Mouse (Mus musculus) megakaryocyte, adult 5-6 weeks (primary cell): ENCODE data around the gene Map3k20. TPM values are rescaled to one million over a fixed set of nuclear protein-coding genes. Genes with fewer than 3 reads are reported as not detected.

Experiments used
- ATAC-seq: 2 replicates; pipeline ENCODE4 v1.8.0; 2016; ENCODE audit warnings: mild to moderate bottlenecking, inconsistent platforms; ENCODE audit not compliant: poor library complexity, severe bottlenecking
- total RNA-seq, 2 experiments: library from RNA; stranded (forward) in 1 of 2; stranded (reverse) in 1 of 2; fragments of 153-499, 151-499 nt in 1 of 2; fragments of 221-1000, 200-1000 nt in 1 of 2; gene quantifications; 2 replicates each; pipeline versions ENCODE4 v1.2.3 to v1.2.4; 2015 to 2017

Gene Map3k20
- total RNA-seq, 2 experiments from 2014 or later, result 34.8 to 47.9 TPM

DNA sequence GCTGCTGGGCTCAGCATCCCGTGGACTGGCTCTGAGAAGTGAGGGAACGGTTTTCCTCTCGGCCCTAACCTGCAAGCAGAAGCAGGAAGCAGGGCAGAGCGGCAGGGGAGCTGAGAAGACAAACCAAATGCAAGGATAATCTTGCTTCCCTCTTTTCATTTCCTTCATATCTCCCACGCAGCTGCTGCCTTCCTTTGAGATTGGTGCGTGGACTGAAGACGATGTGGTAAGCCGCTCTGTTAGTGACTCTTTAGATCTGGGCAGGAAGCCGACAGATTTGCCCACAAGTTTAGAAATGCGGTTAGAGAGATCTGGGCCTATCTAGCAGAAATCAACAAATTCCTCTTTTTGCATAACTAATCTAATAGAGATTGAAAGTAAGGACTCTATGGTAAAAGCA, 124.5 kb downstream of the Map3k20 start:
- peak; percentile 89 for ATAC-seq

DNA sequence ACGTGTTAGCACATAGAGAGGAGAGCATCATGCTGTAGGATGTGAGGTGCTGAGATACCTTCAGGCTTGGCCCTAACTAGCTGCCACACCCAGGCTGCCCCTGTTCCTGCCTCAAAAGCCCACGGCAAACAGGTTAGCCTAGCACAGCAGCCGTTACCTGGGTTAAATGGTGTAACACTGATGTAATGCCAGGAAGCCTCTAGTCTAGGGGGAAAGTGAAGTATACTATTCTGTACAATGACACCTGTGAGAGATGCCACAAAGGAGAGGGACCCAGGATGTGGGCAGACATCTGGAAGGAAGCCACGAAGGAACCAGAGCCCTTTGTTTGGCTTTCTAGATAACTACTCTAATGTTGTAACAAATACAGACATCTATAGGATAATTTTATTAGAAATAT, 126.8 kb downstream of the Map3k20 start:
- no peak for ATAC-seq

DNA sequence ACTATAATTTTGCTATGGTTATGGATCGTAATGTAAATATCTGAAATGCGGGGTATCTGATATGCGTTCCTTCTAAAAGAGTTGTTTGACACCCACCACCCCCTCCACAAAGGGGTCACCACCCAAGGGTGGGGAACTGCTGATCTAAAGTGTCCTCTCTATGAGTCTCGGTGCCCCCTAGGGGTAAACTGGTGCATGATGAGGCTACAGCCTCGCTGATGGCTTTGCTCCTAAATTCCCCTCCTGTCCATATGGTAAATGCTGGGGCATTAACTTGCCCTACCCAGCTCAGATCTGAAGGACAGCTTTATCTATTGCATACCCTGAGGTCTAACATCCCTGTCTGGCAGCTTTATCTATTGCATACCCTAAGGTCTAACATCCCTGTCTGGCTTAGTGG, 130.0 kb downstream of the Map3k20 start:
- no peak for ATAC-seq

DNA sequence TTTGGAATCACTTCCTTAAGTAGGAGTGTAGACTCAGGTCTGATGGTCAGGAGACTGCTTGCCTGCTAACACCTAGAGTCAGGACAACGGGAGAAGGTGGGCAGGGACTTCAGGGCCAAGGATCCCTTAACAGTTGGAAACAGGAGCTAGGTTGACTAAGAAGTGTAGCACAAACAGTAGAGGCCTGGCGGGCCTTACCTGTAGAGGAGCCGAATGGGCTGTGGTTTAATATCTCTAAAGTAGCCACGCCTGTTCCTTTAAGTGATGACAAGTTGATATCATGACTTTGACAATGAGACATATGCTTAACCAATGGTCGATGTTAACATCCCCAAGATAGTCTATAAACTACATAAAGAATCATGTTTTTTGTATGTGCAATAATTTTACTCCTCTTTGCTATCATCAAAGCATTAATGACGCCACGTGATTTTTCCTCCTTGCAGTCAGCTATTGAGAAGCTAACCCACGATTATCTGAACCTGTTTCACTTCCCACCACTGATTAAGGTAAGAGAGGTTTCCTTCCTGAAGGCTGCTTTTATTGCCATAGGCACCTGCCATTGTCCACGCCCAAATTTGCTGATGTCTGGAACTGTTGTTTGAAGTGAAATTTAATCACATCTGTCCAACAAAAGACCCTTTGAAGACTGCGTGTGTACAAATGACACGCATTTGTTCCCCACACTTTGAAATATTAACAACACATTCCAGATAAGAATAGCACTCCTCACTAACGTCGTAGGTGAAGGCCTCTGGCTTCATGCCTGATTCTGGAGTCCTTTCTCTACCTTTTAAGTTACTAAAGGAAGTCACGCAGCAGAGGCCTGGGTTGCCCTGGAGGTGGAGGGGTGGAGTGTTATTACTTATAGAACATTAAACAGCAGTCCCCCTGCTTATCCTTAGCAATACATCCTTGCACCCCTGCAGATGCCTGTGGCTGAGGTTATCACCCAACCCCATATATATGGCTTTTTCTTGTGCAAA, 131.0 kb downstream of the Map3k20 start:
- no peak for ATAC-seq

DNA sequence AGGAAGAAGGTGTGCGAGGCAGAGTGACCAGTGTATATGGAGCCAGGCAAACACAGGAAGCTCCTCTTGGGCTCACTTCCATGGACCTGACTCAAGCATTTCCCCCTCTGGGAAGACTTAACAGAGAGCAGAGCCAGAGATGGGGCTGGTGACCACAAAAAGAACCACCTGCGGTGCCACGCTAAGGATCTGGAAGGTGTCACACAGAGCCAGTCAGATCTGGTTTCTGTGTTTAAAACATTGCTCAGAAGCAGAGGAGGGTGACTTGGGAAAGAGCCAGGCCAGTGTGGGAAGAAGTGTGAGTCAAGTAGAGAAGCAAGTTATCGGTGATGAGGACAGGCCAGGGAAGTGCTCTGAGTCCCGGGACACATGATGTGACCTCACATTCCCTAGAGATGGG, 135.1 kb downstream of the Map3k20 start:
- ATAC-seq, result no peak

DNA sequence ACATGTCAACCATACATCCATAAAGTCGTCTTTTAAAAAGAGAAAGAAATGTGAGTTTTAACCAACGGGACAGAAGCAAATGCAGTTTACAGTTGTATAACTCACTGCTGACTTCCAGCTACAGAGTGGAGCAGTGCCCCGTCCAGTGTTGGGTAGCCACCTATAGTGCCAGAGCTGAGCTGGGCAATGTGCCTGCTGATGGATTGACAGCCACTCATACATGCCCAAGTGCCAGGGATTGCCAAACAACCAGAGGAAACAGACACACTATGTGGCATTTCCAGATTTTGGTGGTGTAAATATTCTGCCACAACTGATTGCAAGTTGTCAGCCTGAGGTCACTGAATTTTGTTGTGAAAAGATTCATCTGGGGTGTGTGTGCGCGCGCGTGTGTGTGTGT, 139.2 kb downstream of the Map3k20 start:
- no peak for ATAC-seq

DNA sequence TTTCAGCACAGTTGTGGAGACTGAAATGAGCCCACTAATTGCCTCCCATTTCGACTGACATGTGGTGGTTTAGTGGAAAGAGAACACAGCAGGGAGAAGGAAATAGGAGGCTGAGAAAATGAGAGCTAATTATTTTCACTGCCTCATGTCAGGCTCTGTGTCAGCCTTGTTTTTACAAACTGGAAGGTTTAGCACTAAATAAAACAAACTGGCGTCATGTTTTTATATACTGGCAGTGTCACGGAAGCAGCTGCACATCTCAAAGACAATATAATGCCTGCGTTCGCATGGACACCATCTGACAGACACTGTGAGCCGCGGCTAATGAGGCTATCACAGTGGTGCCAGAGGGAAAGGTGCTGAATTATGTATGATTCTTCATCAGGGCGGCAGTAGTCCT, 141.3 kb downstream of the Map3k20 start:
- no peak for ATAC-seq

DNA sequence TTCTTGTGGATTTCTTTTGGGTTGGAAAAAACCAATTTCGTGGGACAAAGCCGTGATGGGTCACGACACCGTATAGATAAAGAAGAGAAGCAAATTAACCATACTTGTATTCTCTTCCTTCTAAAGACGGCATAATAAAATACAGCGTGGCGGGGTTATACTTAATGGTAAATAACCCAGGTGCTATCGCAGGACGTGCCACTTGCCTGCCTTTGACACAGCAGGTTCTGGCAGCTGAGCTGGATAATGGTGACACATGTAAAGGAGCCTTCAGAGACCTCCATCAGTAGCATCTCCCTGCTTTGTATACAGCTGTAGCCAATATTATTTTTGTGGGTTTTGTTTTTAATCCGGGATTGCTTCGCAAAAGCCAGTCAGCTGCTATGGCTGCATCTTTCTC, 141.9 kb downstream of the Map3k20 start:
- no peak for ATAC-seq

DNA sequence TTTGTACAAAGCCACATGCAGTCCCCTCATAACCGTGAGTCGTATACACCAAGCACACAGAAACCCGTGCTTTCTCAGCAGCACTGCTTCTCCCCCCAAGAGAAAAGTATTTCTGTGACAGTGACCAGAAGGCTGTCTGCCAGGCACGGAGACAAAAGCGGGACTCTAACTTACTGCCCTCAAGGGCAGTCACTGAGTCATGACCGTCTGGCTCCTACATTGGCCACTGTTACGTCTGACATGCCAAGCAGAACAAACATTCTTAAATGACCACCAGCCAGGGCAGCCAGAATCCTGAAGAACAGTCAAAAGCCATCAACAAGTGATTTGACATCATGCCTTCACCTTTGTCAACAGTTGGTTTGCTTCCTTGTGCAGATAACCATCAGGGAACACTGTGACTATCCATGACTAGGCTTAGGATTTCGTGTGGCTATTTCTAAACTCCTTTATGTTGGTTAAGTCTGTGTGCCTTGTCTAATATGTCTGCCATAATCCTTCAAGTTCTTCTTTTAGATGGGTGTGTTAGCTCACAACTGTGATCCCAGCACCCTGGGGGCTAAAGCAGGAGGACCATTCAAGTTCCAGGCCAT, 153.6 kb downstream of the Map3k20 start:
- ATAC-seq, result no peak

DNA sequence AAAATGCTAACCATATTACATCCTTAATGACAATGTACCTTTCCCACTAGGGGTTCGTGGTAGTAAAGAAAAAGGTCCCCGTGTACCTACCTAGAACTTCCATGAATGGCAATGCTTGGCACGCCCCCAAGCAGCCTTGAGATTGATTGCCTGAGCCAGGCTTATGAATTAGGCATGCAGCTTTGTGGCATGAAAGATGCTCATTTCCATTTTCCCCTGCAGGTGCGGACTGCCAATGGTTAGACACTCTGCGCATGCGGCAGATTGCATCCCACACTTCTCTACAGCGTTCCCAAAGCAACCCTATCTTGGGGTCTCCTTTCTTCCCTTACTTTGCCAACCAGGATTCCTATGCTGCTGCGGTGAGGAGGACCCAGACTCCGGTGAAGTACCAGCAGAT, 155.6 kb downstream of the Map3k20 start:
- ATAC-seq, result no peak

DNA sequence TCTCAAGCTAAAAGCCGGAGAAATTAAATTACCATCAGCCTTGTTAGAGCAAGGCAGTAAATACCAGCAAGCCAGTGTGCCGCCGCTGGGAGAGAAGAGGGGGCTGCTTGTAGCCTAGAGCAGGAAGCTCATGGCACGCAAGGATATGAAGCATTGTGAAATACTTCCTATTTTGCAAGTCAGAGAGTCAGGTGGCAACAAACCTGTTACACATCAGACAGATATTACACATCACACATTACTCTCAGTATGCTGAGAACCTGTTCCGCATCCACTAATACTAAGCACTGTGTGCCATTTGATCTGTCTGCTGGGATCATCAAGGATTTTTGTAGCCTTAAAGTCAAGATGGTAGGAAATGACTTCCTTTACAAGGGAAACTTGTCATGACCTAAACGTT, 157.4 kb downstream of the Map3k20 start:
- peak; percentile 85 for ATAC-seq

DNA sequence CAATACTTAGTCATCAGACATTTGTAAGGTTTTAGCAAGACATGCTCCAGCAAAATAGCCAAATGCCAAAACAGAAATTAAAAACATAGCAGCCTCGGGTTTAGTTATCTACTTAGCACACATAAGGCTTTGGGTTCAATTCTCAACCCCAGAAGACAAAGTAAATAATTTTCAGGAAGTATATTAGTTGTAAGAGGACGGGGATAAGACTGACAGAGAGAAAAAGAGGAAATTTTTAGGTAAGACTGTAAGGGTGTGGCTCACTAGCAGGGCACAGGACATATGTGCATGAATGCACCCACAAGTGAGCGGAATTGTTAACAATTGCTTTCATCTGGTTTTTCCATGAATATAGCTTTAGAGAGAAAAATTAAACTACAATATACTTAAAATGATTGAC, 158.5 kb downstream of the Map3k20 start:
- ATAC-seq, result 0 out of 2 replicates have a peak, but pooled peaks have one; percentile 25

DNA sequence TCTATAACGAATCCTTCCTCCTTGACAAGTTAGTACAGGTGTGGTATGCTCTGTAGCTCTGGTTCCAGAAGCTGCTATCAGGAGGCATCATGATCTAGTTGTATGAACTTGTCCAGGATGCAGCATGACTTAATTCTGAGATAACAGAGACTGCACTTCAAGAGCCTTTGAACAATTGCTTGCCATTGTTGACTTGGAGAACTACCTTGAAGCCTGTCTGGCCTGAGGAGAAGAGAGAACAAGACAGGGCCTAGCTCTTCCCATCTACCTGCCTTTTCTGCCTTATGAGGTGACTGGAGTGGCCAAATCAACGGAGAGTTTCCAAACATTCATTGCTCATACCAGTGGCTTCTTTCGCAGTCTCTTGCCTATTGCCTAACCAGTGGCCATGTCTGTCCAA, 160.7 kb downstream of the Map3k20 start:
- peak; percentile 56 for ATAC-seq

DNA sequence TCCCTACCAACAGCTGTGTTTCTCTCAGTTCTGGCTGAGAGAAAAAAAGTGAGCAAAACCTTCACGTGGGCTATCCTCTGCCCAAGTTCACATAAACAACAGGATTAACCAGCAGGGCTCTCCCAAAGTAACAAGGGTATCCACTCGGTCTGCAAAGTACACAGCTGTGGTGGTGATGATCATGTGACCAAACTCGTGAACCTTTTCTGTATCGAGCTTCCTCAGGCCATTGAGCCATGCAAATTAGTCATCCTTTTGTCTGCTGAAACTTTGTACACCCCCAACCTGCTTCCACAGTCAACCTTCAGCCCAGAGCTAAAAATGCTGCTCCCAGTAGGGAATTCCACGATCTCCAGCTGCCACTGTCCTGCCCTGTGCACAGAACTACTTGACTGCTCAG, 161.2 kb downstream of the Map3k20 start:
- ATAC-seq, result no peak

DNA sequence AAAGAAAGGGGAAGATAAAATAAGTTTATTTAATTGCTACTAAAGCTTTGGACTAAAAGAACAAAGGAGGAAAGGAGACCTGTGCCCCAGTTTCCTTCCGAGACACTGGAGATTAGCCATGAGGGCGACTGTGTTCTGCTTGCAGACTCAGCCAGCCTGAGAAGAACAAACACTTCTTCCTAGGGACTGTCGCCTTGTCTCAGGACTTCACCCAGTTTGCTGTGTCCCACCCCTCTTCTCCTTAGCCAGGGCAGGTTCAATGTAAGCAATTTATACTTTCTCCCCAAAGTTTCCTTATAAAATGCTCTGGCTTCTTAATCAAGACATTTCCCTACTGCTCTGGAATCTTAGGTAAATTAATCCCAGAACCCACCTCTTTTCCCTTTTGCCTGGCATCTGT, 168.1 kb downstream of the Map3k20 start:
- no peak for ATAC-seq

DNA sequence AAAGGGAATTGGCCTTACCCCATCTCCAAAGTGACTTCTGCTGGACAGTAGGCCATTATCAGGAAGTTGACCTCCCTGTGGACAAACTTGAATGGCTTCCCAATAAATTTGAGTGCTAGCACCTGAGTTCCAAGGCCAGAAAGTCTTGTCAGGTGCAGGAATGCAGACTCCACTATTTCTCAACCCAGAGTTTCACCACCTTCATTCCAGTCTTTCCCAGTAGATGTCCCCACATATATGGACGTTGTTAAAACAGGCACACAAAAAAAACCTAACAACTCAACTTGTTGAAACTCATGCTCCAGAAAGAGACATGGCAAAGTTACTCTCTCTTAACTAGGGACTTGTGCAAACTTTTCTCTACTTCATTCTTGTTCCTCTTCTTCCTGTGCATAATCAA, 170.8 kb downstream of the Map3k20 start:
- ATAC-seq, result no peak

DNA sequence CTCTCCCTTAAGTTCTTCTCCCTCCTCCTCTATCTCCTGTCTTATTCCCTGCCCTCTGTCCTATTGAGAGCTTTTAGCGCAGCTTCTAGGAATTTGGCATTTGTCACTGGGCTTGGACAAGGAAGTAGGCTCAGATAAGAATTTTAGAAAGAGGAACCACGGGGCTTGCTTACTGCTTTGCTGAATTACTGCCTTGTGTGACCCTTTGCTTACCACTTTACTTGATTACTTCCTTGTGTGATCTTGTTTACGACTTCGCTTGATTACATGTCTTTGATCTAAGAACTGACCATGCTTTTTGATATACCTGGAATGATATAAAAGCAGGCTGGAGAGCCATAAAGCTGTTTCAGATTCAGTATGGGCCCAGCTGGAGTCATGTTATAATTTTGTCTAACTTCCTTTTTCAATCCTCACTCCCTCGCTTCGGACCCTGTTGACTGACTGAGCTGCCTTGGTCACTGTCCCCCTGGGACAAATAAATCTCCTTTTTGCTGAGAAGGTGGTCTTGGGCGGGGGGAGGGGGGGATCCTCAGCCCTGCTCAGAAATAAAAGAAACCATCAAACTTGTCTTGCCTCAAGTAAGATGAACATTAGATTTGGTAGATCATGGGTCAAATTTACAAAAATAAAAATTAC, 179.1 kb downstream of the Map3k20 start:
- ATAC-seq, result peak; percentile 80

DNA sequence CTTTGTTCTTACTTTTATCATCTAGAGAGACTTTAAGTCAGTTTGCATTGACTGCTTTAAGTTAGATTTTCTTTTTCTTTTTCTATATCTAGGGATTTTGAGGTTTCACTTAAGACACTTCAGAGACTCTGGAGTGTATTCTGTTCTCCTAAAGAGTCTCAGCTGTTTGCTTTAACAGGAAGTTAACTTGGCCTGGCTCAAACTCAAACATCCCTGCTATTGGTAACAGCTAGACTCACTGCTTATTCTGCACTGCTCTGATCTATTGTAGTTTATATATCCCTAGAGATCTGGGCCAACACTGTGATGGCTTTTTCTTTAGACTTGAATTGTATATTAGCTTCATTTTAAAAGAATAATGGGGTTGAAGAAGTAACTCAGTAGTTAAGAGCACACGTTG, 182.2 kb downstream of the Map3k20 start:
- ATAC-seq, result no peak

DNA sequence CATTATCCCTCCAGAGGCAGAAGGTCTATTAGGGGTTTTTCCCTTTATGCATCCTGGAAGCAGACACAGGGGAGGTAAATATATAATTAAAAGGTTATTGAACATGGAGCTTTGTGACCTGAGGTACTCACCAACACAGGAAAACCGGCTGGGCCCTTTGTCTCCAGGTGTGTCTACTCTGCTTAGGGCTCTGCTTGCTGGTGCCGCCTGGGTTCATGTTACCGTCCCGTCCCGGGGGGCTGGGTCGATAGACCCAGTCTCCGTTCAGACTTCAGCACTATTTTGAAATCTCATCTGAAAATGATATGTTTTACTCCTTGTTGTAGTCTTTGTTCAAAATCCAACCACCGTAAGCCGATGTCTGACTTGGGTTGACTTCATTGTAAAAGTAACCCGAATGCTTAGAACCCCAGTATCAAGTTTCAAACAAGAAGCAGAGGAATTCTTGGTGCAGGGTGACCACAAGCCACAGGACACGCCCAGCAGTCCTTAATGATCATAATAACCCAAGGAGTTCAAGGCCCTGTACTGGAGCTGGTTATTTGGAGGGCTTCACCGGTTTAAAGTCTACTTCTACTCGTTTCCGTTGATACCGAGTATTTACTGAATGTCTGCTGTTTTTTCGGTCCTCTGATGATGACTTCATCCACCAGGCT, 186.1 kb downstream of the Map3k20 start:
- ATAC-seq, result no peak

DNA sequence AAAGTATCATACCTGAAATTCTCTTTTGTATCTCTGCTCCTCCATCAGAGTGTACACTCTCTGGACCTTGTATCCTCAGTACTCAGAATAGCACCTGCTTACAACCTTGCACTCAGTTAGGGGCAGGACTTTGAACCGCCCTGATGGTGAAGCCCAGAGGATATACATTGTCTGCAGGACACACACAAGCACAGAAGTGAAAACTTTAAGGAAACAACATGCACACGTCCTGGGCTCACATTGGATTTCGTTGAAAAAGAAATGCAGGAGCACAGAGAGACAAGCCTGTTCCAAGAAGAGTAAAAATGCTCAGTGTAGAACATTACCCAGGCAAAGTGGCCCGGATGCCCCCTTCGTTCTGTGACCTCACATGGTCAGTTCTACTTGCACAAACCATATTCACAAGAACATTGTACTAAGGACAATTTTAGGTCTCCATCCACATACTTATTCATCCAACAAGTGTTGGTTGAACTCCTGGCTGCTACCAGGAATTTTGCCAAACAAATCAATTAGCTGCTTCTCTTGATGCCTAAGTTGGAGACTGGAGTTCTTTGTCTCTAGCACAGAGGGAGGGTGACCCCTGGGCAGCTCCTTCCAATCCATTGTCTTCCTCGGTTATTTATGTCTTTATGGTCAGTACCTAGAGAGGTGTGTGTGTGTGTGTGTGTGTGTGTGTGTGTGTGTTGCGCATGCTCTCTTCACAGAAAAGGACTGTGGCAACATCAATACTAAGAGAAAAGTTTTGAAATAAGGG, 189.3 kb downstream of the Map3k20 start:
- no peak for ATAC-seq

DNA sequence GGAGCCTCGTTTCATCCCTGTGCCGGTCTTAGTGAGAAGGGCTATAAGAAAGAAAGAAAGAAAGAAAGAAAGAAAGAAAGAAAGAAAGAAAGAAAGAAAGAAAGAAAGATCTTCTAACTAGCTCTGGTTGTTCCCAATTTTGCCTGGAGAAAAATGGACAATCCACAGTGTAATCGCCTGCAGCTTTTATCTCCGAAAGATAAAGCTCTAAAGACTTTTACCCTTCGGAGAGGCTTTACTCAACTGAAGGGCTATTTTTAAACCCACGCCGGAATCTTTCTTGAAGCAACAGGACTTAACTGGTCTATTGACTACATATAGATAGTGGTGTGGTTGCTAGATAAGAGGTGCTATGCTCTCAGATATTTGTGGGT, 190.0 kb downstream of the Map3k20 start:
- ATAC-seq, result no peak
